Mouse (Mus musculus): Measurements from ENCODE around the gene Rab30.

GRCm38 (mm10) chr7:92705534-92705933 is 35.9 kb upstream of the Rab30 start:
- TF ChIP-seq CTCF (IDR thresholded peaks at IDR 0.05; ENCODE audit: insufficient read depth, low read length) = no peak
- no peak for TF ChIP-seq POLR2A (IDR thresholded peaks at IDR 0.05; ENCODE audit: borderline replicate concordance, extremely low read depth, low read depth, low read length)
